Mouse (Mus musculus) MEL (cell line): ENCODE results near the gene Peli2.

Source experiments
- CTCF ChIP-seq, 3 experiments: IDR thresholded peaks in 2 of 3; conservative IDR thresholded peaks in 1 of 3; 2 replicates each; pipeline ENCODE4 v1.5.1; 2011 to 2012; ENCODE audit warnings: low read length in 3 of 3, low read depth in 2 of 3, mild to moderate bottlenecking in 2 of 3, improper control_type of control experiment in 1 of 3, inconsistent platforms in 1 of 3, mixed read lengths in 1 of 3, moderate library complexity in 1 of 3; ENCODE audit not compliant: control insufficient read depth in 1 of 3, insufficient read depth in 1 of 3, poor library complexity in 1 of 3, severe bottlenecking in 1 of 3
- E2F4 ChIP-seq: IDR thresholded peaks from 2 replicates; pipeline ENCODE4 v1.6.1; 2011; ENCODE audit warnings: low read depth, low read length, improper control_type of control experiment, borderline replicate concordance
- EP300 ChIP-seq, 2 experiments: IDR thresholded peaks; 2 replicates each; pipeline ENCODE4 v1.6.1; 2011; ENCODE audit warnings: improper control_type of control experiment in 2 of 2, low read length in 2 of 2, low read depth in 1 of 2, mild to moderate bottlenecking in 1 of 2
- GATA1 ChIP-seq: IDR thresholded peaks from 2 replicates; pipeline ENCODE4 v1.6.1; 2011; ENCODE audit warnings: low read depth, low read length, improper control_type of control experiment
- MAZ ChIP-seq: IDR thresholded peaks from 2 replicates; pipeline ENCODE4 v1.6.1; 2012; ENCODE audit warnings: low read depth, mild to moderate bottlenecking, inconsistent platforms, low read length, improper control_type of control experiment
- MEF2A ChIP-seq: IDR thresholded peaks from 2 replicates; pipeline ENCODE4 v1.6.1; 2014; ENCODE audit warnings: low read depth, mild to moderate bottlenecking, inconsistent platforms, low read length, improper control_type of control experiment; ENCODE audit not compliant: poor library complexity, insufficient replicate concordance, severe bottlenecking; ENCODE audit errors: extremely low read depth
- POLR2A ChIP-seq, 2 experiments: IDR thresholded peaks; 2 replicates each; pipeline ENCODE4 v1.6.1; 2011 to 2012; ENCODE audit warnings: low read length in 2 of 2, mild to moderate bottlenecking in 2 of 2, control low read depth in 1 of 2, improper control_type of control experiment in 1 of 2, low read depth in 1 of 2, moderate library complexity in 1 of 2; ENCODE audit not compliant: control insufficient read depth in 1 of 2, insufficient read depth in 1 of 2, poor library complexity in 1 of 2
- TAL1 ChIP-seq: IDR thresholded peaks from 2 replicates; pipeline ENCODE4 v1.6.1; 2012; ENCODE audit warnings: mild to moderate bottlenecking, inconsistent platforms, low read length, moderate library complexity, mixed read lengths

DNA sequence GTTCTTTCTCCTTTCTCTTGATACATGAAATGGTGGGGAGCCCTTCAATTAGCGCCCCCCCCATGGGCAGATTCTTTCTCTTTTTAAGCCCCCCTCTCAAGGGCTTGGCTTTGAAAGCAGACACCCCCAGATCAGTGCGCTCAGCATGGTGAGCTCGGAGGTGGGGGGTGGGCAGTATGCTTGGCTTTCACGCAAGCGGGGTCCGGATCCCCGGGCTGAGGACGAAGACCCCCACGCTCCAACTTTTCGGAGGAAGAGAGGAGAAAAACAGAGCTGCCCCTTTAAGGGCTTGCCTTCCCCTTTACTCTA is 226 bp upstream of the Peli2 start:
- TF ChIP-seq CTCF (IDR thresholded peaks at IDR 0.05 in 2 of 3, conservative IDR thresholded peaks at IDR 0.05 in 1 of 3; ENCODE audit: control insufficient read depth in 1 of 3, insufficient read depth in 1 of 3, low read depth in 2 of 3, low read length in 3 of 3, poor library complexity in 1 of 3, severe bottlenecking in 1 of 3) (no peak), MEF2A (no peak), MAZ (no peak), GATA1 (no peak), TAL1 (no peak), E2F4 (no peak), EP300 (IDR thresholded peaks at IDR 0.05; ENCODE audit: low read depth in 1 of 2, low read length in 2 of 2) (no peak), POLR2A (IDR thresholded peaks at IDR 0.05; ENCODE audit: control insufficient read depth in 1 of 2, insufficient read depth in 1 of 2, low read depth in 1 of 2, low read length in 2 of 2, poor library complexity in 1 of 2) (no peak)
